Mouse (Mus musculus) ES-E14 (cell line): ENCODE data around the gene Cybc1. TPM values are rescaled to one million over a fixed set of nuclear protein-coding genes. Genes with fewer than 3 reads are reported as not detected.
A peak's percentile ranks its signal among the peaks of the same experiment; 100 is the strongest.

Experiments used
- DNase-seq: peaks from one replicate; pipeline ENCODE4 v3.0.0-alpha.2; 2013; ENCODE audit warnings: low read depth, low spot score
- H3K27ac ChIP-seq: 2 replicates; pipeline ENCODE4 v1.5.1; 2012; ENCODE audit warnings: low read depth, mild to moderate bottlenecking, low read length, moderate library complexity, mixed read lengths; ENCODE audit not compliant: poor library complexity, insufficient read depth, severe bottlenecking
- H3K36me3 ChIP-seq: 2 replicates; pipeline ENCODE4 v1.6.1; 2012; ENCODE audit warnings: mild to moderate bottlenecking, low read length, moderate library complexity, mixed read lengths; ENCODE audit not compliant: control insufficient read depth, poor library complexity, insufficient read depth, severe bottlenecking
- H3K4me1 ChIP-seq, 2 experiments: fragments of 150-350 bp in 1 of 2; sonication (generic) in 1 of 2; 2 replicates each; pipeline ENCODE4 v1.6.1; 2012; ENCODE audit warnings: low read length in 2 of 2, mild to moderate bottlenecking in 1 of 2, mixed read lengths in 1 of 2; ENCODE audit not compliant: control insufficient read depth in 2 of 2, insufficient read depth in 2 of 2, poor library complexity in 1 of 2
- H3K4me3 ChIP-seq, 2 experiments: fragments of 150-350 bp in 1 of 2; sonication (generic) in 1 of 2; 2 replicates each; pipeline ENCODE4 v1.5.1; 2012; ENCODE audit warnings: low read length in 2 of 2, low read depth in 1 of 2, mild to moderate bottlenecking in 1 of 2, mixed read lengths in 1 of 2; ENCODE audit not compliant: insufficient read depth in 1 of 2, poor library complexity in 1 of 2, severe bottlenecking in 1 of 2
- H3K9ac ChIP-seq: 2 replicates; pipeline ENCODE4 v1.6.1; 2012; ENCODE audit warnings: low read depth, mild to moderate bottlenecking, low read length, mixed read lengths; ENCODE audit not compliant: poor library complexity, insufficient read depth, severe bottlenecking
- H3K9me3 ChIP-seq: fragments of 150-350 bp; sonication (generic); 2 replicates; pipeline ENCODE4 v1.6.1; 2012; ENCODE audit warnings: low read depth, mild to moderate bottlenecking, low read length; ENCODE audit not compliant: control insufficient read depth, insufficient read depth
- CHD2 ChIP-seq: IDR thresholded peaks from 2 replicates; pipeline ENCODE4 v1.6.1; 2014; ENCODE audit warnings: mild to moderate bottlenecking, low read depth, low read length, inconsistent platforms
- HCFC1 ChIP-seq: IDR thresholded peaks from 2 replicates; pipeline ENCODE4 v1.6.1; 2012; ENCODE audit warnings: low read length, inconsistent platforms, borderline replicate concordance; ENCODE audit not compliant: insufficient read depth
- MAFK ChIP-seq: IDR thresholded peaks from 2 replicates; pipeline ENCODE4 v1.6.1; 2014; ENCODE audit warnings: mild to moderate bottlenecking, low read depth, low read length, inconsistent platforms; ENCODE audit not compliant: insufficient read depth
- ZC3H11A ChIP-seq: IDR thresholded peaks from 2 replicates; pipeline ENCODE4 v1.6.1; 2012; ENCODE audit warnings: low read depth, mild to moderate bottlenecking, inconsistent platforms, low read length, borderline replicate concordance
- ZNF384 ChIP-seq: IDR thresholded peaks from 2 replicates; pipeline ENCODE4 v1.6.1; 2012; ENCODE audit warnings: low read depth, low read length, inconsistent platforms
- in situ Hi-C, 2 experiments: fragments of 600-800 bp; cut with MboI; formaldehyde crosslinking; loops; one replicate each; pipeline ENCODE4 v1.15.1; 2025; ENCODE audit warnings: low sequenced_read_pairs in 2 of 2, inconsistent platforms in 1 of 2; ENCODE audit not compliant: unreplicated experiment in 2 of 2
- total RNA-seq: library from RNA; depleted of rRNA; stranded (reverse); fragments of 300-350 nt; gene quantifications from 2 replicates; pipeline ENCODE4 v1.2.3, GENCODE M21; 2012

The Cybc1 gene
- total RNA-seq, 1 experiment = 20.8 TPM

DNA sequence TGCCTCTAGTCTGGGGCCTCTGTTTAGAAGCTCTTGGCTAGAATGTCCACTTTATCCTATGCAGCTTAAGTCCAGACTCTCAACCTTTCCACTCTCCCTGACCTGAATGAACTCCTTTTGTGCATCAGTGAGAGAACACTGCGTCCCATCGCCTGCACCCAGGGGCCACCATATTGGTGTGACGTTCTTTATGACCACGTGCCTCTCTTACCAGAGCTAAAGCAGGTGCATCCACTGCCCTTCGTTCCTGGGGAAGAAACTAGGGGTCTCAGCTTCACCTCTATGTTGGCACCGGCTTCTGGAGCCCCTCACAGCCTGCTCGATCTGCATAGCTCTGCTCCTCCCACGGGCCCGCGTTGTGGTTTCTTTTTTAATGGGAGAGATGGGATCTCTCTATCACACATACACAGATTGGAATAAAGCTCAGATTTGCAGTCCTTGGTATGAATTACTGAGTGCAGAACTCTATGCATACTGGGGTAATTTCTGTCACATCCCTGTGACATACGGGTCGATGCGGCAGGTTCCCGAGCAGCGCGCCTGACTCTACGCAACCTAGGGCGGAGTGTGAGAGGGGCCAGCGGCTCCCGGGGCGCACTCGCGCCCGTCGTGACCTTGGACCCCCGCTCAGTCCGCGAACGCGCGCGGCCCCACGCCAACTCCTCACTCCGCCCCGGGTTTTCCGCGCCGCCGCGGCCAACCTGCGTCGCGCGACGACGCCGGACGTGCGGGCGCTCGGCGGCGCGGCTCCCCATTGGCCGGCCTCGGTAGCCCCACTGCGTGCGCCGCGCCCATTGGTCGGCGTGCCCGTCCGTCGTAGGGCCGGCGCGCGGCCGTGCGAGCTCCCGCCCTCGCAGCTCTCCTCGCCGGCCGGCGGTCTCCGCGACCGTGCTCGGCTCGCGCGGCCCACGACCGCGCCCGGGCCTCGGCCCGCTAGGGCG lies 30.3 kb upstream of the Cybc1 start, which contains the start of gene Foxk2:
Gene Foxk2, plus strand, starts transcription at position 831 of the 941 bp plus-strand sequence.
- DNase-seq = peak; percentile 69
- H3K4me3 ChIP-seq = peak within 1 kb of the TSS; percentile 77 to 91
- H3K36me3 ChIP-seq = peaks cover 9% of the 10 kb centered on the region; the same call in 1 of the 2 replicates
- peaks cover 1 to 5% of the 10 kb centered on the region in 2 experiments; a peak in 2 of 4 replicates for H3K4me1 ChIP-seq
- peak within 1 kb of the TSS; percentile 93 for H3K9ac ChIP-seq
- no peaks in the 10 kb centered on the region for H3K9me3 ChIP-seq
- TF ChIP-seq HCFC1 (0 out of 2 replicates have a peak, but pooled peaks have one; percentile 39), ZNF384 (no peak), ZC3H11A (no peak), MAFK (no peak), CHD2 (no peak)
- in situ Hi-C loops = no loop called here
- H3K27ac ChIP-seq = no peak within 1 kb of the TSS; the same call in 1 of the 2 replicates

GRCm38 (mm10) chr11:121250196-121250595 lies 21.1 kb upstream of the Cybc1 start:
- no peak for DNase-seq
- no peak overlapping the region for H3K27ac ChIP-seq
- in situ Hi-C loops = no loop called here
- H3K9me3 ChIP-seq = no peaks in the 10 kb centered on the region
- no peak for TF ChIP-seq HCFC1
- TF ChIP-seq MAFK = no peak
- TF ChIP-seq ZC3H11A = no peak
- no peak for TF ChIP-seq ZNF384
- no peak for TF ChIP-seq CHD2
- H3K36me3 ChIP-seq = no peaks in the 10 kb centered on the region; the same call in 1 of the 2 replicates
- H3K4me3 ChIP-seq = no peak overlapping the region
- no peak overlapping the region for H3K9ac ChIP-seq
- peaks cover 0 to 5% of the 10 kb centered on the region in 2 experiments; a peak in 1 of 4 replicates for H3K4me1 ChIP-seq

- Histone ChIP-seq H3K27ac (no peak overlapping the region), H3K9me3 (no peaks in the 10 kb centered on the region), H3K4me1 (peaks cover 0 to 3% of the 10 kb centered on the region in 2 experiments; a peak in 1 of 4 replicates), H3K4me3 (no peak overlapping the region), H3K36me3 (no peaks in the 10 kb centered on the region), H3K9ac (no peak overlapping the region)
- TF ChIP-seq CHD2 (no peak), ZC3H11A (no peak), MAFK (no peak), ZNF384 (no peak), HCFC1 (no peak)
- in situ Hi-C loops = no loop called here
- DNase-seq = no peak
These were observed 10.5 kb upstream of the Cybc1 start for GRCm38 (mm10) chr11:121239669-121240068.

- no peak for DNase-seq
- TF ChIP-seq ZC3H11A = no peak
- Histone ChIP-seq H3K9me3 (no peaks in the 10 kb centered on the region), H3K36me3 (no peaks in the 10 kb centered on the region), H3K4me3 (peak overlapping the region; percentile 65 to 94), H3K4me1 (peaks cover 0 to 3% of the 10 kb centered on the region in 2 experiments; a peak in 1 of 4 replicates), H3K27ac (no peak overlapping the region), H3K9ac (peak overlapping the region; percentile 42)
- in situ Hi-C loops = no loop called here
These were observed 8.4 kb upstream of the Cybc1 start for GRCm38 (mm10) chr11:121237345-121238128.
